Mouse (Mus musculus): ENCODE data around the gene Zfp354c. TPM values are rescaled to one million over a fixed set of nuclear protein-coding genes. Genes with fewer than 3 reads are reported as not detected.

Zfp354c gene
- 6.9 TPM for polyA plus RNA-seq (2014; fragmentation: Illumina TruSeq; extraction: RNeasy Lipid Tissue Mini Kit (QIAGEN cat#74804); ENCODE audit: low read depth, low replicate concordance)

GRCm38 (mm10) chr11:50827010-50827953, at the start of gene Zfp354c:
TSS of gene Zfp354c (minus strand) at chr11:50827724.

GRCm38 (mm10) chr11:50850177-50850735, 22.7 kb upstream of the Zfp354c start, which contains the start of gene Grm6:
TSS of gene Grm6 (plus strand) at chr11:50850685.

GRCm38 (mm10) chr11:50841023-50841735, 13.7 kb upstream of the Zfp354c start, which contains the start of gene Zfp879:
TSS of gene Zfp879 (minus strand) at chr11:50841552.

Other genes starting within 250 kb of the Zfp354c start
- 4.1 TPM for gene Adamts2, start 225.6 kb downstream of the Zfp354c start, polyA plus RNA-seq (2014; fragmentation: Illumina TruSeq; extraction: RNeasy Lipid Tissue Mini Kit (QIAGEN cat#74804); ENCODE audit: low read depth, low replicate concordance)
- 1.5 TPM for gene Zfp879, start 13.8 kb upstream of the Zfp354c start, polyA plus RNA-seq (2014; fragmentation: Illumina TruSeq; extraction: RNeasy Lipid Tissue Mini Kit (QIAGEN cat#74804); ENCODE audit: low read depth, low replicate concordance)
- not detected for gene Grm6, start 23.0 kb upstream of the Zfp354c start, polyA plus RNA-seq (2014; fragmentation: Illumina TruSeq; extraction: RNeasy Lipid Tissue Mini Kit (QIAGEN cat#74804); ENCODE audit: low read depth, low replicate concordance)
- gene Zfp454, start 59.9 kb upstream of the Zfp354c start, polyA plus RNA-seq (2014; fragmentation: Illumina TruSeq; extraction: RNeasy Lipid Tissue Mini Kit (QIAGEN cat#74804); ENCODE audit: low read depth, low replicate concordance): 1.5 TPM
- gene Zfp2, start 88.4 kb upstream of the Zfp354c start, polyA plus RNA-seq (2014; fragmentation: Illumina TruSeq; extraction: RNeasy Lipid Tissue Mini Kit (QIAGEN cat#74804); ENCODE audit: low read depth, low replicate concordance): 11.9 TPM
- gene Zfp354b, start 103.9 kb upstream of the Zfp354c start, polyA plus RNA-seq (2014; fragmentation: Illumina TruSeq; extraction: RNeasy Lipid Tissue Mini Kit (QIAGEN cat#74804); ENCODE audit: low read depth, low replicate concordance): 1.9 TPM
- not detected for gene 4933414I15Rik, start 116.0 kb upstream of the Zfp354c start, polyA plus RNA-seq (2014; fragmentation: Illumina TruSeq; extraction: RNeasy Lipid Tissue Mini Kit (QIAGEN cat#74804); ENCODE audit: low read depth, low replicate concordance)
- not detected for gene Prop1, start 126.0 kb upstream of the Zfp354c start, polyA plus RNA-seq (2014; fragmentation: Illumina TruSeq; extraction: RNeasy Lipid Tissue Mini Kit (QIAGEN cat#74804); ENCODE audit: low read depth, low replicate concordance)
- not detected for gene Olfr1378, start 138.8 kb upstream of the Zfp354c start, polyA plus RNA-seq (2014; fragmentation: Illumina TruSeq; extraction: RNeasy Lipid Tissue Mini Kit (QIAGEN cat#74804); ENCODE audit: low read depth, low replicate concordance)
- gene Olfr1377, start 154.2 kb upstream of the Zfp354c start, polyA plus RNA-seq (2014; fragmentation: Illumina TruSeq; extraction: RNeasy Lipid Tissue Mini Kit (QIAGEN cat#74804); ENCODE audit: low read depth, low replicate concordance): not detected
- not detected for gene Olfr51, start 175.9 kb upstream of the Zfp354c start, polyA plus RNA-seq (2014; fragmentation: Illumina TruSeq; extraction: RNeasy Lipid Tissue Mini Kit (QIAGEN cat#74804); ENCODE audit: low read depth, low replicate concordance)
- not detected for gene Olfr54, start 186.5 kb upstream of the Zfp354c start, polyA plus RNA-seq (2014; fragmentation: Illumina TruSeq; extraction: RNeasy Lipid Tissue Mini Kit (QIAGEN cat#74804); ENCODE audit: low read depth, low replicate concordance)
- gene Olfr1375, start 220.4 kb upstream of the Zfp354c start, polyA plus RNA-seq (2014; fragmentation: Illumina TruSeq; extraction: RNeasy Lipid Tissue Mini Kit (QIAGEN cat#74804); ENCODE audit: low read depth, low replicate concordance): not detected
- gene Zfp354a, start 231.5 kb upstream of the Zfp354c start, polyA plus RNA-seq (2014; fragmentation: Illumina TruSeq; extraction: RNeasy Lipid Tissue Mini Kit (QIAGEN cat#74804); ENCODE audit: low read depth, low replicate concordance): 9.4 TPM